Mouse (Mus musculus) brain, adult 2 months (tissue): ENCODE data around the gene 4930442H23Rik.
"Not testable (repeated sequence)": the region's sequence is repeated elsewhere in the genome, so short reads cannot be mapped to it uniquely, and the experiment has no call there.

Experiments used
- DNase-seq: peaks from one replicate; pipeline ENCODE4 v3.0.0; 2011; ENCODE audit warnings: low read depth, low spot score

4930442H23Rik gene

GRCm38 (mm10) chr10:81198230-81198629 lies 14.6 kb upstream of the 4930442H23Rik start:
- peak; percentile 75 for DNase-seq

GRCm38 (mm10) chr10:81197305-81197704 lies 13.7 kb upstream of the 4930442H23Rik start:
- no peak for DNase-seq

GRCm38 (mm10) chr10:81196470-81197065 lies 12.9 kb upstream of the 4930442H23Rik start:
- no peak for DNase-seq

- DNase-seq: no peak
These were observed 11.7 kb upstream of the 4930442H23Rik start for GRCm38 (mm10) chr10:81195300-81195699.

- peak; percentile 52 for DNase-seq
These were observed 10.5 kb upstream of the 4930442H23Rik start for GRCm38 (mm10) chr10:81193991-81194774.

- peak; percentile 62 for DNase-seq
These were observed 9.4 kb upstream of the 4930442H23Rik start for GRCm38 (mm10) chr10:81192968-81193501.

GRCm38 (mm10) chr10:81192270-81192967 lies 8.8 kb upstream of the 4930442H23Rik start:
- DNase-seq: peak; percentile 95

- DNase-seq: no peak
These were observed 7.8 kb upstream of the 4930442H23Rik start for GRCm38 (mm10) chr10:81191342-81191982.

- DNase-seq: no peak
These were observed 7.3 kb upstream of the 4930442H23Rik start for GRCm38 (mm10) chr10:81190912-81191321.

GRCm38 (mm10) chr10:81190236-81190911 lies 6.7 kb upstream of the 4930442H23Rik start:
- DNase-seq: no peak

GRCm38 (mm10) chr10:81189821-81190220 lies 6.2 kb upstream of the 4930442H23Rik start:
- no peak for DNase-seq

- no peak for DNase-seq
These were observed 3.5 kb upstream of the 4930442H23Rik start for GRCm38 (mm10) chr10:81187161-81187560.

GRCm38 (mm10) chr10:81184765-81185164 lies 1.1 kb upstream of the 4930442H23Rik start:
- DNase-seq: no peak

- DNase-seq: peak; percentile 100
These were observed 1.0 kb downstream of the 4930442H23Rik start, which contains the start of gene Dapk3 for GRCm38 (mm10) chr10:81182336-81183333. TSS of gene Dapk3 (plus strand) at chr10:81183005.

- not testable (repeated sequence) for DNase-seq
These were observed 1.8 kb downstream of the 4930442H23Rik start for GRCm38 (mm10) chr10:81181860-81182259.

GRCm38 (mm10) chr10:81180946-81181345 lies 2.7 kb downstream of the 4930442H23Rik start:
- no peak for DNase-seq

- DNase-seq: no peak
These were observed 4.0 kb downstream of the 4930442H23Rik start for GRCm38 (mm10) chr10:81179451-81180342.

- DNase-seq: no peak
These were observed 4.7 kb downstream of the 4930442H23Rik start for GRCm38 (mm10) chr10:81178927-81179326.
